Mouse (Mus musculus): ENCODE measurements around the gene Lsg1. TPM values are rescaled to one million over a fixed set of nuclear protein-coding genes. Genes with fewer than 3 reads are reported as not detected.

Gene Lsg1
- total RNA-seq, 4 experiments from 2014 or later = 18.7 to 24.6 (median 21.0) TPM

DNA sequence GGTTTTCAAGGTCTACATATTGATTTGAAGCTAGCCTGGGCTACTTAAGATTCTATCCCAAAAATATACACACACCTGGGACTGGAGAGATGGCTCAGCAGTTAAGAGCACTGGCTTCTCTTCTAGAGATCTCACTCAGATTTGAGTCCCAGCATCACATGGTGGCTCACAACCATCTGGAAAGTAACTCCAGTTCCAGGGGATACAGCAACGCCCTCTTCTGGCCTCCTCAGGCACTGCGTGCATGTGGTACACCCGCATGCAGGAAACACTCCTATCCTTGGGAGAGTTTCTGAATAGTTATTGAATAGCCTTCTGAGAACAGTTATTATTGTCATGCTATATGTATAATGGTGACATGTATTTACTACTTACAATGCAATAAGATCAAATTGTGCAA is 66.2 kb downstream of the Lsg1 start:
- DNase-seq (ENCODE audit: low spot score in 2 of 2) = no peak

GRCm38 (mm10) chr16:30520361-30520823 is 67.0 kb downstream of the Lsg1 start:
- DNase-seq (ENCODE audit: low spot score in 2 of 2) = peak; percentile 54 to 82

DNA sequence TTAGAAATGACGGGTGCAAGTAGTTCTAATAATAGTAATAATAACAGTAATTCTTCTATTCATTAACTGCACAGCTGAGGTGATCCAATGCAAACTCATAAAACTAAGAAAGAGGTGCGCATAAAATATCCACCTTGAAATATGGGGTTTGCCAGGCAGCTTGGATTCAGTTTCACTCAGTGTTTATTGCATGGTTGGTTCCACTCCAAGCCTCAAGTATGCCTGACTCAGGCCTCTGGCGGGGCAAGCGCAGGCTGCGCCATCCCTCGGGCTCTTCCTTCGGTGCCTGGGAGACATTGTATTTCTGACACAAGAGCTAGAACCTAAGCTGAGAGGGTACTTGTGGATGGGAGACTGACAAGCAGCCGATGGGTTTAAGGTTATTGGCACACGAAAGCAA is 68.8 kb downstream of the Lsg1 start:
- no peak for DNase-seq (ENCODE audit: low spot score in 2 of 2)

GRCm38 (mm10) chr16:30517666-30518283 is 69.6 kb downstream of the Lsg1 start:
- no peak for DNase-seq (ENCODE audit: low spot score in 2 of 2)

DNA sequence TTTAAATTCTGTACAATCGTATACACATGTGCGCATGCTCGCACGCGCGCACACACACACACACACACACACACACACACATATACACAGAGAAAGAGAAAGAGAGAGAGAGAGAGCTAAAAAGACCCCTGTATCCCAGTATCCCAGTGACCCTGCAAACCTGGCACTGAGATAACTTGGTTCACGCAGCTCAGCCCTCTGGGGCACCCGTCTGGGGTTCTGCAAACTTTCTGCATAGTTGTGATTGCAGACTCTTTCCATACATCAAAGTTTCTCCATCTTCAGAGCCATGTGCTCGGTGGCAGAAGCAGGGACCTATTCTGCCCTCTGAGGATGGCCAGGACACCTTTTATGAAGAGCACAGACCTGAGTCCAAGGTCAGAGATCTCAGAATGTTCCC is 70.4 kb downstream of the Lsg1 start:
- no peak for DNase-seq (ENCODE audit: low spot score in 2 of 2)

DNA sequence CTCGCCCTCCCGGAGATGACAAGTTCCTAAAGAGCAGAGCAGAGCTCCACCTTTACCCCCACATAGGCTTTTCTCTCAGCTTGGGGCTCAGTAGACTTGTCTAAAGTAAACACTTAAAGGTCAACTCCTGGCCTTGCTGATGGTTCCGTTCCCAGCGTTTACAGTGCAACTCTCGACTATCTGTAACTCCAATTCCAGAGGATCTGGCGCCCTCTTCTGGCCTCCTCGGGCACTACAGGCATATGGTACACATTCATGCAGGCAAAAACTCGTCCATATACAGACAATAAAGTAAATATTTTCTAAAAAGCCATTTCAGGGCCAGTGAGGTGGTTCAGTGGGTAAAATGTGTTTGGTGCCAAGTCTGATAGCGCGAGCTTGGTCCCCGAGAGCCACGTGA is 72.0 kb downstream of the Lsg1 start:
- no peak for DNase-seq (ENCODE audit: low spot score in 2 of 2)

- peak in 1 of 2 experiments; percentile 46 for DNase-seq (ENCODE audit: low spot score in 2 of 2)
Measured at GRCm38 (mm10) chr16:30513050-30514024, 74.1 kb downstream of the Lsg1 start.

DNA sequence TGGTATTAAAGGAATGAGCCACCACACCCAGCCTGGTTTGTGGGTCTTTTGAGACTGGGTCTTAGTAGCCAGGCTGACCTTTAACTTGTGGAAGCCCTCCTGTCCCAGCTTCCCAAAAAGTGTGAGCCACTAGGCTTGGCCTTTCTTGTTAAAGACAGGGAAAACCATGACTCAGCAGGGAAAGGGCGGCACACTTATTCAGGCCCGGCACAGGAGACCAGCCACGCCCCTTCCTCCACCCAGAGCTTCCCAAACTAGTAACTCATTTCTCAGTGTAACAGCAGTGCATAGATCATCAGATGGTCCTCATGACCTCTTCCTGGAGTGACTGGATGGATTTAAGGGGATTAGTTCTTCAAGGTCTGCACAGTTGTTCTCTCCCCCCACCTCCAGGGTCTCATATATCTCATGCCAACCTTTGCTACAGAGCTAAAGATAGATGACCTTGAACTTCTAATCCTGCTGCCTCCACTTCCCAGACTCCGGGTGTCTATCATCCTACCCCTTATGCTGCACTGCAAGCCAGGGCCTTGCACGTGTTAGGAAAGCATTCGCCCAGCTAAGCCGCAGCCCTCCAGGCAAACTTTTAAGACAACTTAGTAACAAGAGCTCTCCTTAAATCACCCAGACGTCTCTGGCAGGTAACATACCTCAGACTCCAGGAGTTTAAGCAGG is 74.9 kb downstream of the Lsg1 start:
- no peak for DNase-seq (ENCODE audit: low spot score in 2 of 2)

- no peak for DNase-seq (ENCODE audit: low spot score in 2 of 2)
Measured at GRCm38 (mm10) chr16:30511563-30512340, 75.6 kb downstream of the Lsg1 start.

DNA sequence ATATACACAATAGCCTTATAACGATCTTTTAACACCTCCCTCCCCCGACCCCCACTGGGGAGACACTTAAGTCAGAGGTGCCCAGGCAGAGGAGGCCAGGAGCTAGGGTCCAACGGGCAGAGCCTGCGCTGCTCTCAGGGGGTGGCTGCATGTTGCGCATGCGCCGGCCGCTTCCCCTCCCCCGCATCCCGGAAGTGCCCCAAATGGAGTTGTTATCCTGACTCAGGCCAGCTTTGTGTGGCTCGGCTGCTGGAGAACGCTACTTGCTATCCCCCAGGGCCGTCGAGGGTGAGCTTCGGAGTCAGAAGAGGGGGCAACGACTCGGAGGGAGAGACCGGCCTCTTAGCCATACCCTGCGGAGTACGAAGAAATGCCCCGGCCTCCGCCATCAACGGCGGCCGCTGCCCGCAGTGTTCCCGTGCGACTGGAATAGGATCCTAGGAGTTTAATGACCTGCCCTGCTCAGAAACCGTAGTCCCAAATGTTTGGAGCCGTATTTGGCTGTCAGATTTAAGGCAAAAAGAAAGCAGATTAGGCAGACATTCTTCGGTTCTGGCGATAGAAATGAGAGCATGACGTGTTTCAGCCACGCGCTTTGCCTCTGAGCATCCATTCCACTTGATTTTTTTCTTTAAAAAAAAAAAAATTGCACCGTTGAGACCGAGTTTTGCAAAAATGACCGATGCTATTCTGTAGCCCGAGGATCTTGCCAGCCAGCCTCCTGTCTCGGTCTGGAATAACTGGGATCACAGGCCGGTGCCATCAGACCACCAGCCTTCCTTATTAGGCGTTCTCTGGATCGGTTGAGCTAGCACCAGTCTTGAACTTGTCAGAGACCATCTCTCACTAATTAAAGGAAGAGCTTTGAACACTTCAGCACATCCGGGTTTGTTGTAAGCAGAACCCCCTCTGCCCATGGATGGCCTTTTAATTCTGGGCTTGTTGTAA is 76.6 kb downstream of the Lsg1 start:
- DNase-seq (ENCODE audit: low spot score in 2 of 2) = peak; percentile 78 to 87

Other genes with a start within 250 kb of the Lsg1 start
- 10 to 100 TPM; 63.5 to 84.2 (median 66.8) TPM for gene Atp13a3, start 181.6 kb downstream of the Lsg1 start, total RNA-seq (2022)
- gene Tmem44, start 36.8 kb downstream of the Lsg1 start, total RNA-seq (2022) = 10 to 100 TPM; 33.4 to 39.9 (median 35.1) TPM
- 10 to 100 TPM in 1 of 4 experiments, 1 to 10 TPM in 3; 9.4 to 10.9 (median 9.7) TPM for gene Fam43a, start 12.1 kb upstream of the Lsg1 start, total RNA-seq (2022)